Mouse (Mus musculus) gonadal fat pad, adult 2 months (tissue): ENCODE data around the gene Ubxn1. TPM values are rescaled to one million over a fixed set of nuclear protein-coding genes. Genes with fewer than 3 reads are reported as not detected.

Source experiments
- DNase-seq: peaks from one replicate; pipeline ENCODE4 v3.0.0-alpha.2; 2012; ENCODE audit warnings: low read depth
- polyA plus RNA-seq: library from polyadenylated mRNA; depleted of rRNA; stranded (reverse); fragments of >200 nt; gene quantifications from 2 replicates; pipeline ENCODE4 v1.2.3, GENCODE M21; 2012; rRNA removed

Ubxn1 gene
- polyA plus RNA-seq, 1 experiment, result 88.9 TPM

DNA sequence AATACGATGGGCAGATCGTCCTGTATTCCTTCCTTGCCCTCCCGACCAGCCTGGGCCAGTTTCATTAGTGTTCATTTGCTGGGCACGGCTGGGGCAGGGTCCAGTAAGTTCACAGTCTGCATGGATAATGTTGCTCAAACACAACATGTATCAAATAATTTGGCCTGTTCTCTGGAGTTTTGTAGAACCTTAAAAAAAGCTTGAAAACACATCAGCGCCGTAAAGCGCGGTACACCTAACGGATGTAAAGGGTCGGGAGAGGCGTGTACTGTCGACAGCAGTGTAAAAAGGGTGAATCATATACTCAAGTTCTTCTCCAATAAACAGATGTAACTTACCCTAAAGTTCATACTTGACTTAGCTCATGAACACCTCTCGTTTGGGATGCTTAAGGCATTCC, 27.3 kb downstream of the Ubxn1 start:
- DNase-seq, result no peak

DNA sequence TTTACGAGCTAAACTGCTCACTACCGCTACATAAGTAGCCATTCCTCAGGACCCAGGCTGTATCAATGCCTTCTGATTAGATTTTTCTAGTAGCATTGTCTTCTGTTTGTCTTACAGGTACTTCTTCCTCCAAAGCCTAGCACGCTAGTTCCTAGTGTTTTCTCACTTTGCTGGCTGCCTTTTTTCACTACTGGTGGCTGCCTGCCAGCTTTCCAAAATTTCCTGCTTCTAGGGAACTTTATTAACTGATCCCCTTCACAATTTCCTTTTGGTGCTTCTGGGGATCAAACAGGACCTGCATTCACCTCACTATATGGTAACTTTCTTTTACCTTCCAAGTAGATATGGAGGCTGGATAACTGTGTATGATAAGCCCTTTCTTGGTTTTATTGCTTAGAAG, 27.8 kb downstream of the Ubxn1 start:
- DNase-seq, result no peak

- DNase-seq, result no peak
Observed at GRCm38 (mm10) chr19:8903412-8903811, 32.1 kb downstream of the Ubxn1 start.

GRCm38 (mm10) chr19:8908531-8908930, 37.2 kb downstream of the Ubxn1 start:
- DNase-seq, result no peak

- DNase-seq, result no peak
Observed at GRCm38 (mm10) chr19:8911810-8912209, 40.5 kb downstream of the Ubxn1 start.

- no peak for DNase-seq
Observed at GRCm38 (mm10) chr19:8914212-8914611, 42.9 kb downstream of the Ubxn1 start.

- no peak for DNase-seq
Observed at GRCm38 (mm10) chr19:8919000-8919399, 47.7 kb downstream of the Ubxn1 start.

DNA sequence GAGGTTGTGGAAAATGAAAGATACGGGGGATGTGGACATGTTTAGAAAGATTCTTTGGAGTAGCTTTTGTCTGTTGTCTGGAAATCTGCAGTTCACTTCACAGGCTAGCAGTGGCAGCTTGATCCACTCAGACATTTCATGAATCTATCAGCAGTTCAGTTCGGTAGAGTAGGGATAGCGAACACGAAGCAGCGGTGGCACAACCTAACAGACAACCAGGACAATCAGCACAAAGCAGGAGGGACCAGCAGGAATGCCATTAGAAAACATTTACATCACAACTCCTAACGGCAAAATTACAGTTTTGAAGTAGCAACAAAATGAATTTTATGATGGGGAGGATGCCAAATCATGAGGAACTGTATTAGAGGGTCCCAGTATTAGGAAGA, 48.4 kb downstream of the Ubxn1 start:
- no peak for DNase-seq

GRCm38 (mm10) chr19:8920073-8920736, 48.9 kb downstream of the Ubxn1 start, which contains the start of gene B3gat3:
B3gat3 (plus strand) TSS chr19:8920374.
- no peak for DNase-seq

- no peak for DNase-seq
Observed at GRCm38 (mm10) chr19:8920836-8921291, 49.6 kb downstream of the Ubxn1 start.

DNA sequence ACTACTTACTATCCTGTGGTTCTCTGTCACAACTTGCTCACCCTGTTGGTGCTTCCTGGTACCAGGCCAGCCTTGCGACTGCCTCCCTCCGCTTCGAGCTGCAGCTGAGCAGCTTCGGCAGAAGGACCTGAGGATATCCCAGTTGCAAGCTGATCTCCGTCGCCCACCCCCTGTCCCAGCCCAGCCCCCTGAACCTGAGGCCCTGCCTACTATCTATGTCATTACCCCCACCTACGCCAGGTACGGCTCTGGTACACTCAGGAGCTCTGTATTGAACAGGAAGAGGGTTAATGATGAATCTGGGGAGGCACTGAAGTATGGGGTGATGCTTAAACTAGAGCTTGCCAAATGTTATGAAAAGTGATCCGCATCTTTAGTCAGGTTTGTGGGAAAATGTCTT, 50.4 kb downstream of the Ubxn1 start:
- no peak for DNase-seq

Other genes starting within 250 kb of the Ubxn1 start
- gene Chrm1, start 207.7 kb upstream of the Ubxn1 start, polyA plus RNA-seq, result 0.12 and 0.25 TPM in 2 replicates
- gene Slc3a2, start 148.1 kb upstream of the Ubxn1 start, polyA plus RNA-seq, result 393 and 456 TPM in 2 replicates
- 30.1 and 32.2 TPM in 2 replicates for gene Wdr74, start 135.7 kb upstream of the Ubxn1 start, polyA plus RNA-seq
- gene 1700092M07Rik, start 130.8 kb upstream of the Ubxn1 start, polyA plus RNA-seq, result 2.3 and 2.5 TPM in 2 replicates
- gene Stx5a, start 130.1 kb upstream of the Ubxn1 start, polyA plus RNA-seq, result 95.3 and 118 TPM in 2 replicates
- gene Nxf1, start 114.4 kb upstream of the Ubxn1 start, polyA plus RNA-seq, result 96.6 and 113 TPM in 2 replicates
- gene Tmem223, start 100.5 kb upstream of the Ubxn1 start, polyA plus RNA-seq, result 183 and 249 TPM in 2 replicates
- gene Tmem179b, start 97.0 kb upstream of the Ubxn1 start, polyA plus RNA-seq, result 112 and 134 TPM in 2 replicates
- gene Taf6l, start 85.1 kb upstream of the Ubxn1 start, polyA plus RNA-seq, result 17.4 and 19.6 TPM in 2 replicates
- 88.3 and 105 TPM in 2 replicates for gene Polr2g, start 72.9 kb upstream of the Ubxn1 start, polyA plus RNA-seq
- gene Zbtb3, start 68.9 kb upstream of the Ubxn1 start, polyA plus RNA-seq, result 2.4 and 2.9 TPM in 2 replicates
- gene Ttc9c, start 52.2 kb upstream of the Ubxn1 start, polyA plus RNA-seq, result 22.7 and 23.1 TPM in 2 replicates
- 19.0 and 35.0 TPM in 2 replicates for gene Hnrnpul2, start 51.5 kb upstream of the Ubxn1 start, polyA plus RNA-seq
- 0.57 and 9.1 TPM in 2 replicates for gene AC129217.1, start 41.7 kb upstream of the Ubxn1 start, polyA plus RNA-seq
- gene Bscl2, start 34.0 kb upstream of the Ubxn1 start, polyA plus RNA-seq, result 306 and 363 TPM in 2 replicates
- gene Gng3, start 32.3 kb upstream of the Ubxn1 start, polyA plus RNA-seq, result 0.43 and 0.46 TPM in 2 replicates
- gene Lrrn4cl, start 20.7 kb upstream of the Ubxn1 start, polyA plus RNA-seq, result 6.9 and 8.7 TPM in 2 replicates
- gene Uqcc3, start 9.4 kb downstream of the Ubxn1 start, polyA plus RNA-seq, result 37.9 and 50.6 TPM in 2 replicates
- gene Lbhd1, start 12.2 kb downstream of the Ubxn1 start, polyA plus RNA-seq, result 2.5 and 3.0 TPM in 2 replicates
- not detected in 2 replicates for gene Gm49403, start 12.4 kb downstream of the Ubxn1 start, polyA plus RNA-seq
- gene 1810009A15Rik, start 17.4 kb downstream of the Ubxn1 start, polyA plus RNA-seq, result 23.6 and 25.6 TPM in 2 replicates
- not detected in 2 replicates for gene Gm49416, start 17.4 kb downstream of the Ubxn1 start, polyA plus RNA-seq
- gene Ints5, start 21.5 kb downstream of the Ubxn1 start, polyA plus RNA-seq, result 18.3 and 18.5 TPM in 2 replicates
- 134 and 150 TPM in 2 replicates for gene Ganab, start 26.6 kb downstream of the Ubxn1 start, polyA plus RNA-seq
- 83.8 and 88.2 TPM in 2 replicates for gene B3gat3, start 48.9 kb downstream of the Ubxn1 start, polyA plus RNA-seq
- 9.6 and 11.7 TPM in 2 replicates for gene Rom1, start 57.9 kb downstream of the Ubxn1 start, polyA plus RNA-seq
- gene Eml3, start 58.1 kb downstream of the Ubxn1 start, polyA plus RNA-seq, result 42.4 and 50.5 TPM in 2 replicates
- gene Mta2, start 70.4 kb downstream of the Ubxn1 start, polyA plus RNA-seq, result 21.9 and 35.1 TPM in 2 replicates
- 19.1 and 20.7 TPM in 2 replicates for gene Tut1, start 82.4 kb downstream of the Ubxn1 start, polyA plus RNA-seq
- 295 and 302 TPM in 2 replicates for gene Eef1g, start 95.5 kb downstream of the Ubxn1 start, polyA plus RNA-seq
- 53.6 and 56.8 TPM in 2 replicates for gene Ahnak, start 117.8 kb downstream of the Ubxn1 start, polyA plus RNA-seq
- 4.0 and 6.9 TPM in 2 replicates for gene Scgb1a1, start 216.5 kb downstream of the Ubxn1 start, polyA plus RNA-seq